Mouse (Mus musculus) right cerebral cortex, postnatal 4 days (tissue): ENCODE results near the gene Lclat1.

ENCODE experiments used
- DNase-seq: peaks from one replicate; pipeline ENCODE4 v3.0.0-alpha.2; 2022

Gene Lclat1

GRCm38 (mm10) chr17:73091368-73091767, 16.4 kb upstream of the Lclat1 start:
- DNase-seq, result no peak

GRCm38 (mm10) chr17:73092103-73093097, 15.4 kb upstream of the Lclat1 start:
- DNase-seq, result no peak

GRCm38 (mm10) chr17:73095070-73095469, 12.7 kb upstream of the Lclat1 start:
- DNase-seq, result no peak

- DNase-seq, result no peak
Observed at GRCm38 (mm10) chr17:73095585-73095984, 12.2 kb upstream of the Lclat1 start.

- peak; percentile 49 for DNase-seq
Observed at GRCm38 (mm10) chr17:73096484-73096883, 11.3 kb upstream of the Lclat1 start.

- no peak for DNase-seq
Observed at GRCm38 (mm10) chr17:73098636-73099035, 9.1 kb upstream of the Lclat1 start.

- no peak for DNase-seq
Observed at GRCm38 (mm10) chr17:73100396-73100795, 7.4 kb upstream of the Lclat1 start.

GRCm38 (mm10) chr17:73102538-73102937, 5.2 kb upstream of the Lclat1 start:
- no peak for DNase-seq

- peak; percentile 3 for DNase-seq
Observed at GRCm38 (mm10) chr17:73108170-73108887, 544 bp downstream of the Lclat1 start.

- DNase-seq, result no peak
Observed at GRCm38 (mm10) chr17:73108888-73109259, 1.1 kb downstream of the Lclat1 start.

GRCm38 (mm10) chr17:73112128-73112527, 4.3 kb downstream of the Lclat1 start:
- no peak for DNase-seq

GRCm38 (mm10) chr17:73112601-73113000, 4.8 kb downstream of the Lclat1 start:
- no peak for DNase-seq

GRCm38 (mm10) chr17:73113230-73113629, 5.4 kb downstream of the Lclat1 start:
- DNase-seq, result no peak

- no peak for DNase-seq
Observed at GRCm38 (mm10) chr17:73118134-73118533, 10.3 kb downstream of the Lclat1 start.

- no peak for DNase-seq
Observed at GRCm38 (mm10) chr17:73118702-73119101, 10.9 kb downstream of the Lclat1 start.

- DNase-seq, result no peak
Observed at GRCm38 (mm10) chr17:73119150-73119549, 11.4 kb downstream of the Lclat1 start.

- DNase-seq, result peak; percentile 5
Observed at GRCm38 (mm10) chr17:73120545-73120944, 12.8 kb downstream of the Lclat1 start.

GRCm38 (mm10) chr17:73121726-73122125, 13.9 kb downstream of the Lclat1 start:
- DNase-seq, result no peak

- DNase-seq, result no peak
Observed at GRCm38 (mm10) chr17:73126349-73126748, 18.6 kb downstream of the Lclat1 start.

- DNase-seq, result no peak
Observed at GRCm38 (mm10) chr17:73126903-73127302, 19.1 kb downstream of the Lclat1 start.

GRCm38 (mm10) chr17:73136562-73137484, 29.0 kb downstream of the Lclat1 start:
- no peak for DNase-seq

GRCm38 (mm10) chr17:73138217-73138616, 30.4 kb downstream of the Lclat1 start:
- no peak for DNase-seq

GRCm38 (mm10) chr17:73142029-73142428, 34.2 kb downstream of the Lclat1 start:
- no peak for DNase-seq
